Mouse (Mus musculus): ENCODE results near the gene Mrpl47. TPM values are rescaled to one million over a fixed set of nuclear protein-coding genes. Genes with fewer than 3 reads are reported as not detected.
"Not testable (repeated sequence)": the region's sequence is repeated elsewhere in the genome, so short reads cannot be mapped to it uniquely, and the experiment has no call there.

Mrpl47 gene
- total RNA-seq (2017) = 19.0 and 30.9 TPM in 2 replicates

DNA sequence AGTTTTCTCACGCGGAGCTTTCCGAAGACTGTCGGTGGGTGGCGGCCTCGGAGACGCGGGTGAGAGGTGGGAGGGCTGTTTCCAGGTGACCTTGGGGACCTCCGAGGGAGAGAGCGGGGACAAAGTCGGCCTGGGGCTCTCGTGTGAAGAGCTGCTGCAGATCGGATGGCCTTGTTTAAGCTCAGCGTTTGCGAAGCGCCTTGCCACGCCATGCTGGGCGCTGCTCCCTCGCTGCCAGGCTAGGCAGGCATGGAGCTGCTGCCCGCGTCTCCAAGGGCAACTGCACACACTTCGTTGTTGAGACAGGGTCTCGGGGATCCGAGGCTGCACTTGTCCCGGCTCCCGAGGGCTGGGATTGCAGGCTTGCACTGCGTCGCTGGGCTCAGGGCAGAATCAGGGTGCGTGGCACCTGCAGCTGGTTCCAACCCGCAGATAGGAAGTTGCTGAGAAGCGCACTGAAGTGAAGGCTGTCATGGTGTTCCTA lies at the start of gene Mrpl47:
Gene Mrpl47 (minus strand): TSS at position 434 of the 484 bp plus-strand sequence.
- ATAC-seq (replicated peaks in 1 of 2; ENCODE audit: insufficient read depth in 1 of 2, low FRiP score in 2 of 2, low TSS enrichment in 1 of 2, low read depth in 1 of 2, poor library complexity in 2 of 2, severe bottlenecking in 2 of 2) = peak; percentile 0 to 5; a peak in 2 of 4 replicates

DNA sequence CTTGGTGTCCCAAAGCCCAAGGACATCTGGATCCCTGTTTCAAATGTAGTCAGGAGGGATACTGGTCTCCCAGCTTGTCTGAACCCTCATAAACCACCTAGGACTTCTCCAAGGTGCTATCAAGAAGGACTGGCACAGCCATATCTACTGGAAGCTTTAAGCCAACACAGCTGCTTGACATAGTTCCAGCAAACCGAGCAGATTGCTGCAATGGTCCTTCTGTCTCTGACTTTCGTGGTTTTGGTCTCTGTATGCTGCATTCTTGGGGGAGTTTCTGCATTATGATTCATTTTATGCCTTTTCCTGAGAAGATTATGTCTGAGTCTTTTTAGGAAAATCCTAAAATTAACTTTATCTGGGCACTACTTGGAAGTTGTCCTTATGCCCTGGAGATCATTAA lies 33.4 kb upstream of the Mrpl47 start:
- ATAC-seq (replicated peaks in 1 of 2; ENCODE audit: insufficient read depth in 1 of 2, low FRiP score in 2 of 2, low TSS enrichment in 1 of 2, low read depth in 1 of 2, poor library complexity in 2 of 2, severe bottlenecking in 2 of 2) = no peak

DNA sequence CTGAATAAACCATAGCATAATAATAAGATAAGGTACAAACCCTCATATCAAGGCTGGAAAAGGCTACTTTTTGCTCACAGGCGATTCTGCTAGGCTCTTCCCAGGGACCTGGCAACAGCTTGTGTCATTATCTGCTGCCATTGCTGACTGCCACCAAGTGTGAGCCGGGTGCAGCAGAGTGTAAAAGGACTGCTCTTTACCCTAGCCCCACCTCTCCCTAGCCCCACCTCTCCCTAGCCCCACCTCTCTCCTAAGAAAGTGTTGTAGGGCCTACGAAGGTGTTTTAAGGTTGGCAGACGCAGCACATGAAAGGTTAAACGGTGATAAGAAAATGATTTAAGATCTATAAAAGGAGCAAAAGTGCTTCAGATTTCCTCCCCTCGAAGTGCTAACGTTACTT lies 26.5 kb upstream of the Mrpl47 start:
- ATAC-seq (replicated peaks in 1 of 2; ENCODE audit: insufficient read depth in 1 of 2, low FRiP score in 2 of 2, low TSS enrichment in 1 of 2, low read depth in 1 of 2, poor library complexity in 2 of 2, severe bottlenecking in 2 of 2) = no peak

DNA sequence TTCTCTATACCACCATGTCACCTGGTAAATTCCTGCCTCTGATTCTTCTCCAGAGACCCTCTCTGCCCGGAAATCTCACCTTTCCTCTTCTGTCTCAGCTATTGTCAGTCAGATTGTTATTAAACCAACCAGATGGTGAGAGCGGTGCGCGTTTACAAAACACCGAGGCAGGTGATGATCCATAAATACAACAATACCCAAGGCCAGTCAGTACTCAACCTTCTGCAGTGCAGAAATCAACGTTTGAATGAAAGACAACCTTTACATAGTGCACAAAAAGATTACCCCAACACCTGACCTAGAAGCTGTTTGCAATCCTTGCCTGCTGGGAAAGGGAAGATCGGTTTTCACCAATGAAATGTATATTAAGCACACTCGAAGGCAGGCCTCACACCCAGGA lies 25.6 kb upstream of the Mrpl47 start:
- ATAC-seq (replicated peaks in 1 of 2; ENCODE audit: insufficient read depth in 1 of 2, low FRiP score in 2 of 2, low TSS enrichment in 1 of 2, low read depth in 1 of 2, poor library complexity in 2 of 2, severe bottlenecking in 2 of 2) = no peak

DNA sequence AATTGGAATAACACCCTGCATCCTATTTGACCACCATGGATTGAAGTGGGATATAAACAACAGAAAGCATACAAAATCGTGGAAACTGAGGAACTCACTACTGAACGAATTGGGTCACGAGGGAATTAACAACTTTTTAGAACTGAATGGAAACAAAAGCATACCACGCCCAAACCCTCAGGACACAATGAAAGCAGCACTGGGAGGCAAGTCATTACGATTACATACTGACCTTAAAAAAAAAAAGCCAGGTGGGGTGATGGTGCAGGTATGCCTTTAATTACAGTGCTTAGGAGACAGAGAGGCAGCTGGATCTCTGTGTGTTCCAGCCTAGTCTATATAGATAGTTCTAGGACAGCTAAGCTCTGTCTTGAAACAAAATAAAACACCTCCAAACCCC lies 21.8 kb upstream of the Mrpl47 start:
- ATAC-seq (replicated peaks in 1 of 2; ENCODE audit: insufficient read depth in 1 of 2, low FRiP score in 2 of 2, low TSS enrichment in 1 of 2, low read depth in 1 of 2, poor library complexity in 2 of 2, severe bottlenecking in 2 of 2) = no peak

DNA sequence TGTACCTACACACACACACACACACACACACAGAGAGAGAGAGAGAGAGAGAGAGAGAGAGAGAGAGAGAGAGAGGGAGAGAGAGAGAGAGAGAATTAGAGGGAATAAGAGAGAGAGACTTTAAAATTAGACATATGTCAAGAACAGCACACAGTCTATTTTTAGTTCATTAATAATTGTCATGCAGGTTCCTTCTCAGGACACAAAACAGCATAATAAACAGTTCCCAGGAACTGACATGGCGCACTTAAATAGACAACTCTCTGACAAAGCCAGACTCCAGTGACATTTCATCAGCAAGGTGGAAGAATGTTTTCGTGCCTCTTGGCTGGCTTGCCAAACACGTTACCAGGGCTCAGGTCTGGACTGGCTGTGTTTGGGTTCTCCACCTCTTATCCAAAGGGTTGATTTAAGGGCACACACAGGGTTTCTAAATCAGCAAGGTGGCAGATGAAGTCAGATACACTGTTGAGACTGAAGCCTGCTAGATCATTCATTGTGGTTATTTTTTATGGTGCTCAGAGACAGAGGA lies 17.0 kb upstream of the Mrpl47 start:
- no peak for ATAC-seq (replicated peaks in 1 of 2; ENCODE audit: insufficient read depth in 1 of 2, low FRiP score in 2 of 2, low TSS enrichment in 1 of 2, low read depth in 1 of 2, poor library complexity in 2 of 2, severe bottlenecking in 2 of 2)

DNA sequence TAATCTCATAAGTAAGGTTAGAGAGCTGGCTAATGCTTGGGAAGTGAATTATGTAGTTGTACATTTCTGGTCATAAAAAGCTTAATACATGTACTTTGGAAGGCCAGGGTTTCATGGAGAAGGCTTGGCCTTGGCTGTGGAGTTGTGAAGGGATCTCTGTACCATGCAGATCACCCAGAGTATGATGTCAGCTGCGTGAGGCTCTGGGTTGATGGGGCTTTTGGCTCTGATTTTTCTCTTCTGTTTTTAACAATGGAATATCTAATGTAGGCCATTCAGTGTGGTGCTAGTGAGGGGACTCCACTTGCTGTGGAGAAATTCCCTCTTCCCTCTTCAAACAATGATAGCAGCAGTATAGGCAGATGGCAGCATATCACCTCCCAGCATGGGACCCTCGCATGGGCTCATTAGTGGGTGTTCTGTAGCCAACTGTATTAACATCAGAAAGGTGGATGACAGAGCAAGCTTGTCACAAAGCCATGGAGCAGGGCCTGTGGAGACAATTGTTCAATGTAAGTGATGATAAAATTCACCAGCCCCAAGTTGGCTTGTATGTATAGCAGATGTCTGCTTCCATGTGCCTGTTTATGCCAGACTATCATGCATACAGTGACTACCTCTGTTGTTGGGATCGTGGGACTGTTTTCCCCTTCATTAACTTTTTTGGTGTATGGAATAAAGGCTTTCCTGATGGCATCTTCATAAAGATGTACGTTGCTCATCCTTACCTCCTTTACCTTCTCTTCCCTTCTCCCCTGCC lies 12.6 kb upstream of the Mrpl47 start:
- ATAC-seq (replicated peaks in 1 of 2; ENCODE audit: insufficient read depth in 1 of 2, low FRiP score in 2 of 2, low TSS enrichment in 1 of 2, low read depth in 1 of 2, poor library complexity in 2 of 2, severe bottlenecking in 2 of 2) = no peak

DNA sequence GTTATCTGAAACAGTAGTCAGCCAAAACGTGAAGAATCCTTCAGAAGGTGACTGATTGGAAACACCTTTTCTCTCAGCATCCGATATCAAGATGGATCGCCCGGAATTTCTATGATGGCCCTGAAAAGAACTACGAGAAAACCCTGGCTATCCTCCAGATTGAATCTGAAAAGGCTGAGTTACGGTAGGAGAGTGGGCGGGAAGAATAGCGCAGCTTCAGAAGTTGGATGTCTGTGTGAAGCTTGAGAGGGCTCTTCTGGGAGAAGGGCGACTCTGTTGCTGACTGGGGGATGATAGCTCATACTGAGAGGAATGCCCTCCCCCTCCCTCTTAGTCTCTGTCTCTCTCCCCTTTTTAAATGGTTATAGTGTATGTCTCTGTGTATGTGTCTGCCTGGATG lies 11.0 kb upstream of the Mrpl47 start:
- ATAC-seq (replicated peaks in 1 of 2; ENCODE audit: insufficient read depth in 1 of 2, low FRiP score in 2 of 2, low TSS enrichment in 1 of 2, low read depth in 1 of 2, poor library complexity in 2 of 2, severe bottlenecking in 2 of 2) = no peak

DNA sequence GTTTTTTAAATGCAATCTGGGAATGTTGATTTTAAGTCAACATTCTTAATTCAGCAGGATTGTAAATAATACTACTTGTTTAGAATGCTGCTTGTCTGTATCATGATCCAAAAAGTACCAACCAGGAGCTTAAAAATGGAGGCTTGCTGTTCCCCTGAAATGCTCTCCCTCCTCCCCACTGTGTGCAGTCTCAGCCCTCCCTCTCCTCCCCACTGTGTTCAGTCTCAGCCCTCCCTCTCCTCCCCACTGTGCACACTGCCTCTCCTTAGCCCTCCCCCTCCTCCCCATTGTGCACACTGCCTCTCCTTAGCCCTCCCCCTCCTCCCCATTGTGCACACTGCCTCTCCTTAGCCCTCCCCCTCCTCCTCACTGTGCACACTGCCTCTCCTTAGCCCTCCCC lies 8.0 kb upstream of the Mrpl47 start:
- ATAC-seq (replicated peaks in 1 of 2; ENCODE audit: insufficient read depth in 1 of 2, low FRiP score in 2 of 2, low TSS enrichment in 1 of 2, low read depth in 1 of 2, poor library complexity in 2 of 2, severe bottlenecking in 2 of 2) = not testable (repeated sequence)

DNA sequence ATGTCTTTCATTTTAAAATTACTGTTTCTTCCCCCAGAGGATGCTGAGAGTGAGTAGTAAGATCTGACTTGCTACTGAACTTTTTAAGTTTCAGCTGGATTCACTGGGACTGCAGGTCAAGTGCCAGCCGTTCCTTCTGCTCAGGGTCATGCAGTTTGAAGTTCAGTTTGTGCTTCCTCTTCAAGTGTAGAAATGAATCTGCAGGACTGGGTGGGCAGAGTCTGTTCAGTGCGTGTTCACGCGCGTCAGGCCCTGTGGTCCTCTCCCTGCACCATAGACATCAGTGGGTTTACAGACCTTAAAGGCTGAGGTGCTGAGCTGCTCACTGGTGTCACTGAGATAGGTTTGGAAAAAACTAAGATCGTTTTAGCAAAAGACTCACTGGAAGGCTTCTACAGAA lies 7.6 kb upstream of the Mrpl47 start:
- ATAC-seq (replicated peaks in 1 of 2; ENCODE audit: insufficient read depth in 1 of 2, low FRiP score in 2 of 2, low TSS enrichment in 1 of 2, low read depth in 1 of 2, poor library complexity in 2 of 2, severe bottlenecking in 2 of 2) = no peak

DNA sequence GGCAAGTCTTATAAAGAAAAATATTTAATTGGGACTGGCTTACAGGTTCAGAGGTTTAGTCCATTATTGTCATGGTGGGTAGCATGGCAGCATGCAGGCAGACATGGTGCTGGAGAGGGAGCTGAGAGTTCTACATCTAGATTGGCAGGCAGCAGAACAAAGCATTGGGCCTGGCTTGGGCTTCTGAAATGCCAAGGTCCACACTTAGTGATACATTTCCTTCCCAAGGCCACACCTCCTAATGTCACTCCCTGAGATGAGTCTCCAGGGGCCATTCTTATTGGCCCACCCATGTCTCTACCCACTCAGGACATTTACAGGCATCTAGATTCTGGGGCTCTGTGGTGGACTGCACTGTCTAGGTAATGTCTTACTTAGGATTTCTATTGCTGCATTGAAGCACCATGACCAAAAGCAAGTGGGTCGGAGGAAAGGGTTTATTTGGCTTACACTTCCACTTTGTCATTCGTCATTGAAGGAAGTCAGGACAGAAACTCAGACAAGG lies 4.9 kb upstream of the Mrpl47 start:
- no peak for ATAC-seq (replicated peaks in 1 of 2; ENCODE audit: insufficient read depth in 1 of 2, low FRiP score in 2 of 2, low TSS enrichment in 1 of 2, low read depth in 1 of 2, poor library complexity in 2 of 2, severe bottlenecking in 2 of 2)

DNA sequence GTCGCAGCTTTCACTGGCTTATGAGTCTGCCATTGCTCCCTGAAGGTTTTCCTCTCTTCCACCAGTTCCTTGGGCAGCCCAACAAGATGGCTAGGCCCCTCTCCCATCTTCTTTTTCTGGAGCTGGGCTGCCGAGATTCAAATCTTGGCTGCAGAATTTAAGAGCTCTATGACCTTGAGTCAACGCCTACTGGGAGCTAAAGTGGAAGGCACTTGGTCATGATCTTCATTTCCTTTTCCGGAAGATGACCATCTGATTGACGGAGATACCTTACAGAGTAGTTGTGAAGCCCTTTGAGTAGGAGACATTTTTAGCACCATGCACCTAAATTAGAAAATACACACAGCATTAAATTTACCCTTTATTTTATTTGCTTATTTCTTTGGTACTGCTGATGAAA lies 1.1 kb upstream of the Mrpl47 start:
- no peak for ATAC-seq (replicated peaks in 1 of 2; ENCODE audit: insufficient read depth in 1 of 2, low FRiP score in 2 of 2, low TSS enrichment in 1 of 2, low read depth in 1 of 2, poor library complexity in 2 of 2, severe bottlenecking in 2 of 2)

DNA sequence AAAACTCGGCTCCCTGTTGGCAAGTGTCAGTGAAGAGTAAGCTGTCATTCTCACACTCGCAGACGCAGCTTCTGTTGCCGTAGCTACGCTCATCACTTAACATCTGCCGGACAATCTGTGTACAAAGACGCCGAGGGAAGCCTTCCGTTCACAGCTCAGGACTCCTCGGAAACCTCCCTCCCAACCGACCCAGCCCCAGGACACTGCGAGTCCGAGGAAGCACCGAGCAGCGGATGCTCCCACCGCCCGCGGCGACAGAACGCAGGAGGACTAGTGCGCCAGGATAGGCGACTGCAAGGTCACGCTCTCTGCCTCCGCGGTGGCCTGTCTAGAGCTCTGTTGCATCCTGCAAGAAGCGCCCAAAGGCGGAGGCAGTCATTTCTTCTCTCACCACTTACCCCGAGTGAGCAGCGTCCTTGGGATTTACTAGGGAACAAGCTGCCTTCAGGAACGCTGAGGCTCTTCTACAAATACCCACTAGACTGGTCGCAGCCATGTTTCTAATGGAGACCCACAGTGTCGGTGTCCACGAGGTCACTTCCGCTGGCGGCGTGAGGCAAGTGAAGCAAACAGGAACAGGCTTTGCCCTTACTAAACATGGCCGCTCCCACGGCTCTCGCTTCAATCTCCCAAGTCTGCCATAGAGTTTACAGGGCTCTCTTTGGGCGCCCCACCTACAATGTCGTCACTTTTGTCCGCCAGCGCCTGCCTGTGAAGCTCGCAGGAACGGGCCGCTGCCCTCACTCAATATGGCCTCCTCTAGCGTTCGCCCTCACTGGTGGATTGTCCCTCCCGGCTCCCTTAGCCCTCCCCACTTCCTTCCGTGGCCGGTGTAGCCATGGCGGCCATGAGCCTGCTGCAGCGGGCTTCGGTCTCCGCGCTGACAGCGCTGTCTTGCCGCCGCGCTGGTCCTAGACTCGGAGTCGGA lies 897 bp downstream of the Mrpl47 start, which contains the start of gene Ndufb5:
Gene Ndufb5 (plus strand): TSS at position 747 of the 928 bp plus-strand sequence.
- peak; percentile 96 for ATAC-seq (replicated peaks in 1 of 2; ENCODE audit: insufficient read depth in 1 of 2, low FRiP score in 2 of 2, low TSS enrichment in 1 of 2, low read depth in 1 of 2, poor library complexity in 2 of 2, severe bottlenecking in 2 of 2)

DNA sequence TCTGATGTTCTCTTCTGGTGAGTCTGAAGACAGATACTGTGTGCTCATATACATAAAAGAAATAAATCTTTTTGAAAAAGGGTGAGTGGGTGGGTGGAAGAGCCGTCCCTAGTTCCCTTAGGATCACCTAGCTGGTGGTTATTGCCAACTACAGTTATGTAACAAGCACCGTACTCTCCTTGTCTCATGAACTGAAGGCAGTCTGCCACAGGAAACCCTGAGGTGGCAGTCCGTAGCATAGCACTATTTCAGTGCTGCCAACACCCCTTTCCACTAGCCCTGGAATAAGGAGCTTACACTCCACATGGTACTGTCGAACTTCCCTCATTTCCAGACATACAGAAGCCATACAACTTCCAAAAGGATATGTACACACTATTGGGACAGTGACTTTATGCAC lies 9.5 kb downstream of the Mrpl47 start:
- no peak for ATAC-seq (replicated peaks in 1 of 2; ENCODE audit: insufficient read depth in 1 of 2, low FRiP score in 2 of 2, low TSS enrichment in 1 of 2, low read depth in 1 of 2, poor library complexity in 2 of 2, severe bottlenecking in 2 of 2)

DNA sequence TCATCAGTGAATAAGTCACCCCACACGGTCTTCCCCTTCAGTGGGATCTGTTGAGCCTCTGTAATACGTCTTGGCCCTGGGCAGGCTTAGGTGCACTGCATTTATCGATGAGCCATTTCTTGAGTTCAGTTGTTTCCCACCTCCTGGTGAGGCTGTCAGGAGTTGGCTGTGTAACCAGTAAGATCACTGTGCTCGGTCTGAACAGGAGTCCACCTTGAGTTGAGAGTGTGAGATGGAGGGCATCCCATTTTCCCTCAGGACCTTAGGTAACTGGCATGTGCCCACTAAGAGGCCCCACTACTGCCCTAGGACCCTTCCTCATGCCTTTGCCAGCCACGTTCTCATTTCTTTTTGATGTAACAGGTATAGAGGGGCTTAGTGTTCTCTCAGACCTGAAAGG lies 11.5 kb downstream of the Mrpl47 start:
- ATAC-seq (replicated peaks in 1 of 2; ENCODE audit: insufficient read depth in 1 of 2, low FRiP score in 2 of 2, low TSS enrichment in 1 of 2, low read depth in 1 of 2, poor library complexity in 2 of 2, severe bottlenecking in 2 of 2) = no peak

DNA sequence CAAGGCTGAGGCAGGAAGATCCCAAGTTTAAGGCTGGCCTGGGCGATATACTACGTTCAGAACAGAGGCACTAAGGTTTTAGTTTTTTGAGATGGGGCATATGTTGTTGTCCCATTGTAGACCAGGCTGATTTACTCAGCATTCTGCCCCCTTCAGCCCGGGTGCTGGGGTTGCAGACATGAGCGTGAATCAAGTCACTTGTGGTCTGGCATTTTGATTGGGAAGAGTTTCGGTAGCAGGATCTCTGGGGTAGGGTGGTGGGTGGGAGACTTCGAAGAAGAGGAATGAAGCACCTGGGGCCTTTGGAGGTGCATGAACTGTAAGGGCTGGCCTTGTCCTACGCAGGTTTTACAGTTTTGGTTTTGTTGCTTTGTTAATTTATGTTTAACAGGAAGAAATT lies 13.2 kb downstream of the Mrpl47 start:
- no peak for ATAC-seq (replicated peaks in 1 of 2; ENCODE audit: insufficient read depth in 1 of 2, low FRiP score in 2 of 2, low TSS enrichment in 1 of 2, low read depth in 1 of 2, poor library complexity in 2 of 2, severe bottlenecking in 2 of 2)

DNA sequence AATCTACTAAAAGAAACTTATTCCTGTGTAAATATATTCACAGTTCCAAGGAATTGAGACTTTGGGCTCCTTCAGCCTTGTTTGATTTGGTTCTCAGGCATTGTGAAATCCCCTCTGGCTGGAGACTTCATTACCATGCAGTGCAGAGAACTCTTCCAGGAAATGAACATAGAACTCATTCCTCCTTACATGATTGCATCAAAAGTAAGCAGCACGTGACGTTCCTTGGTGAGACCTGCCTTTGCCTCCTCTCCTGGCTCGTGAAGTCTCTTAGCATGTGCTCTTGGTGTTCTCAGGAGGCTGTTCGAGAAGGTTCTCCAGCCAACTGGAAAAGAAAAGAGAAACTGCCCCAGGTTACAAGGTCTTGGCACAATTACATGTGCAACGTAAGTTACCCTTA lies 19.1 kb downstream of the Mrpl47 start:
- no peak for ATAC-seq (replicated peaks in 1 of 2; ENCODE audit: insufficient read depth in 1 of 2, low FRiP score in 2 of 2, low TSS enrichment in 1 of 2, low read depth in 1 of 2, poor library complexity in 2 of 2, severe bottlenecking in 2 of 2)

DNA sequence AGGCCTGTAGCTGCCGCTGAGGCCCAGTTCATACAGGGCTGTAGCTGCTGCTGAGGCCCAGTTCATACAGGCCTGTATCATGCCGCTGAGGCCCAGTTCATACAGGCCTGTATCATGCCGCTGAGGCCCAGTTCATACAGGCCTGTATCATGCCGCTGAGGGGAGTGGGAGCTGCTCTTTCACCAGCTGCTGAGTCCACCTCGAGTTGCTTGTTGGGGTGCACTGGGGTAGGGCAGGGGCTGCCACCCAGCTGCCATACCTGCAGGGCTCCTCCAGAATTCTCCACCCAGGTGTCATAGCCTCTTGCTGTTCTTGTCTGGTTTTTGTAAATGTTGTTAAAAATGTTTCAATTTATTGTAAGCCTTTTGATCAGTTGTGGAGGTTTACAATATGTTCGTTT lies 20.0 kb downstream of the Mrpl47 start:
- not testable (repeated sequence) for ATAC-seq (replicated peaks in 1 of 2; ENCODE audit: insufficient read depth in 1 of 2, low FRiP score in 2 of 2, low TSS enrichment in 1 of 2, low read depth in 1 of 2, poor library complexity in 2 of 2, severe bottlenecking in 2 of 2)

All from hematopoietic stem cell, adult 5-6 weeks (primary cell).